Mouse (Mus musculus): Measurements from ENCODE around the gene Izumo1.

Gene Izumo1

DNA sequence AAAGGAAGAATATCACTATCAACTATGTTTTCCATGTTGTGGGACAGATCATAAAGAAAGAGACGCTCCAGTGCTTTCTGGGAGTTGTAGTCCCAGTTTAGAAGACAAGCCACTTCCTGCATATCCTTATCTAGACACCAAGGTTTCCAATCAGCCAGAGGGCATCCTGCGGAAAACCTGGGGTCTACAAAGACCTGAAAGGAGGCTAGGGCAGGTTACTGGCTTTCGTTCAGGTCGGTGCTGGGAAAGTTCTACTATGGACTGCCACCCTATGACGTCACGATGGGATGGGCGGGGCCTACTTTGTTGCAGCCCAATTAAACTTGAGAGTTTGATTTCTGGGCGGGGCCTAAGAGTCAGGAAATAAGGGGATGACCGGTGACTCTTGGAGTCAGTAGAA, at the start of gene Izumo1:
Gene Izumo1 (plus strand): TSS at position 369 of the 400 bp plus-strand sequence.
- no peak for DNase-seq

DNA sequence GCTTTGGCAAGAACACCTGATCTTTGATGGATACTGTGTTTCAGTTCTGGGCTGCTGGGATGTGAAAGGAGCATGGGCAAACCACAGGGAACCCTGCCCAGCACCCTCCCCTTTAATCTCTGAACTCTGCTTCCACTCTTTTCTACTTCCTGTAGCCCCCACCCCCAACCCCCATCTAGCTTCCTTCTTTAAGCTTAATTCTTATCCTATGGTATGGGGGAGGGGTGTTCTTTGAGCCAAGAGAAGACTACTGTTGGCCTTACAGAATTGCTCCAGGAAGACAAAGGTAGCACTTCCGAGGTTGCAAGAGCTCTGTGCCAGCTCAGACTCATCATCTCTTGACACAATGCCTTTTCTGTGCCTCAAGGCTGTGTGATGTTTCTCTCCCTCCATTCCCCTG, 49.6 kb upstream of the Izumo1 start:
- DNase-seq, result no peak

DNA sequence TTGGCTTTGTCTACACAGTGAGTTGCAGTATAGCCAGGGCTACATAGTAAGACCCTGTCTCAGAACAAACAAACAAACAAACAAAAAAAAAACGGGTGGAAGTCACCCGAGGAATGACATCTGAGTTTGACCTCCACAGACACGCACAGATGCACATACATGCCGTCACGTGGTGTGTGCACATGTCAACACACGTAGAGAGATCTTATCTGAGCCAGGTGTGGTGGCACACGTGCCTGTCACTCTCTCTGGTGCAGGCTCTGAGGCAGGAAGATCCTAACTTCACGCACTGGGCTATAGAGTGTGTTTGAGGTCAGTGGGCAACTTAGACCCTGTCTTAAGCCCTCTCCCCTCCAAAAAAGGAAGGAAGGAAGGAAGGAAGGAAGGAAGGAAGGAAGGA, 47.7 kb upstream of the Izumo1 start:
- DNase-seq, result no peak

DNA sequence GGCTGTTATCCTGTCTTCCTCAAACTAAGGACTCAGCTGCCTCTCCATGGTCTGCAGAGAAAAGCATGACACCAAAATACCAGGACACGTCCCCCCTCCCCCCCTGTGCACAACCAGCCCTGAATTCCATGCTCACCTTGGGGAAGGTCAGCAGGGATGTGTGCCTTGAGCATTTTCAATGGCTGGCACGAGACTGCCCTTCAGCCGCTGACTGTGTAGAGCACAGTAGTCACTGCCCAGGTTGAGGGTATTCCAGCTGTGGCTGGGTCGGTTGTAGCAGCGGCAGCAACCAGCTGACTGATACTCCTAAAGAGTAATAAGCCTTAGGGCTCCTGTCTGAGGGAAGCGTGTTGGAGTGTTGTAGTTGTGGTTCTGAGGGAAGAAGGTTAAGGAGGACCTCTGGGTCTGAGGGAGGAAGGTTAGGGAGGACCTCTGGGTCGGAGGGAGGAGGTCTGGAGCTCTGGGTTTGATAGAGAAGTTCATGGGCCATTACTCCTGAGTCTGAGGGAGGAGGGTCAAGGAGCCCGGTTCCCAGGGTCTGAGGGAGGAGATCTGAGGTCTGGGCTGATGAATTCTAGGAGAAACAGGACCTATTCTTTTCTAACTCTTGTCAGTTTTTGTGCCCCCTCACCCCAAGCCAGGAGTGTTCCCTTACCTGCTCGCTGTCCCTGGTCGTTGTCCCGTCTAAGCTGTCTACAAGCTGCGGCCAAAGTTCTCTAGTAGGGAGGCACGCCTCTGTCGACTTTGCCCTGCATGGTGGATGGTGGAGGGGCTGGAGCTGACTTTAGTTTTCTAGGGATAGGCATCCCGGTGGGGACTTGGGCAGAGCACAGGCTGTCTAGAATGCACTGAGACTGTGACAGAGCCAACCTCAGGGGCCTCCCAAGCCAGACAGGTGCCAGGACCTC, 46.9 kb upstream of the Izumo1 start:
- DNase-seq, result no peak

DNA sequence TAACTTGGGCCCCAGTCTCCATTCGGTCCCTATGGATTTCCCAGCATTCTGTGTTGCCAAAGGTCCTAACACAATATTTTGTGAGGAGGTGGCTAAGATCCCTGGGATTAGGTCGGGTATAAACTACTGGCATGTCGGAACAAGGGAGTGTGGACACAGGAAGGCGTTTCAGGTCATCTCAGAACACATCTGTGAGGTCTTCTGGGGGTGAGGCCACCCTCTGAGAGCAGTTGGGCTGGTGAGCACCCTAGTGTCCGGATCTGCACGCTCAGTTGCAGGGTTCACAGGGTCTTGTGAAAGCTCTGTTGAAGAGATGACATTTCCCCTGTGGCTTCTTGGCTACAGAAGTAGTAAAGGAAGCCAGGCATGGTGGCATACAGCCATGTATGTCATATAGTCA, 35.7 kb upstream of the Izumo1 start:
- no peak for DNase-seq

DNA sequence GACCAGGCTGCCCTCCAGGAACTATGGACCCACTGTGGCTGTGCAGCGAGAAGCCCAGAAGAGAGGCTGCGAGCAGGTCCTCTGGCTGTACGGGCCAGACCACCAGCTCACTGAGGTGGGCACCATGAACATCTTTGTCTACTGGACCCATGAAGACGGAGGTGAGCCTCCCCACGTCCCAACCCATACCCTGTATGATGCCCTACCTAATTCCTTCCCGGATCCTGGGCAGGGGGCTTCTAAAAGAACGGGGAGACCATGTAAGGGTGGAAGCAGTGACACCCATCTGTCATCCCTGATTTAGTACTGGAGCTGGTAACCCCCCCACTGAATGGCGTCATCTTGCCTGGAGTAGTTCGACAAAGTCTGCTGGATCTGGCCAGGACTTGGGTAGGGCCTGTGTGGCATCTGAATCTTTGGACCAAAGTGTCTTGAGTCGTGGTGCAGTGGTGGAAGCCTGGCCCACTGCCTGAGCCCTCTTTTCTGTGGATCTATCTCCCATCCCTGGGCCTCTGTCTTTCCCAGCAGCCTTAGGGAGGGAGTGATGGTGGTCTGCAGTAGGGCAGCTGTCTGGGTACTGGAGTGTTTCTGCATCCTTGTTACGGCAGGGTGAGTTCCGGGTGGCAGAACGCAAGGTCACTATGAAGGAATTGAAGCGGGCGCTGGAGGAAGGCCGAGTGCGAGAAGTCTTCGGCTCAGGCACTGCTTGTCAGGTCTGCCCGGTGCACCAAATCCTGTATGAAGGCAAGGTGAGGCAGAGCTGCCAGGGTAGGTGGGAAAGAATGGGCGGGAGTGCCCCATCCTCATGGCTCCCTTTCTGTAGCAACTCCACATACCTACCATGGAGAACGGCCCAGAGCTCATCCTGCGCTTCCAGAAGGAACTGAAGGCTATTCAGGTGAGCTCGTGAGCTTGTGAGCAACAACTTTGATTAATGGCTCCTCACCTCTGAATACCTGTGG, 33.7 kb upstream of the Izumo1 start:
- no peak for DNase-seq

DNA sequence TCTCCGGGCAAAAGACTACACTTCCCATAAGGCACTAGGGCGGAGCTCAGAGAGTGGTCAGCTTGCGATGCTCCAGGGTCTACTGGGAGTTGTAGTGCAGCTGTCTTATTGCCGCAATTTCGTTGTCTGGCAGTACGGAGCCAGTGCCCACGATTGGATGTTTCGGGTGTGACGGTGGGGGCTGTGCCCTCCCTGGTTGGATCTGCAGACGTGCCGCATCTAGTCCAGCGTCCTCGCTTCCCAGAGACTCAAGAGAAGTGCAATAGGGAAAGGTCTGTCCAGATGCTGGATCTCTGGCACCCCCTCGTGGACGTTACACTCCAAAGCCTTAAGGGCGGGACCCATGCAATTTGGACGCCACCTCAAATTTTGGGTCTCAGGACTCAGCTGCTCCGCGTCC, 32.4 kb upstream of the Izumo1 start:
- peak; percentile 93 for DNase-seq

DNA sequence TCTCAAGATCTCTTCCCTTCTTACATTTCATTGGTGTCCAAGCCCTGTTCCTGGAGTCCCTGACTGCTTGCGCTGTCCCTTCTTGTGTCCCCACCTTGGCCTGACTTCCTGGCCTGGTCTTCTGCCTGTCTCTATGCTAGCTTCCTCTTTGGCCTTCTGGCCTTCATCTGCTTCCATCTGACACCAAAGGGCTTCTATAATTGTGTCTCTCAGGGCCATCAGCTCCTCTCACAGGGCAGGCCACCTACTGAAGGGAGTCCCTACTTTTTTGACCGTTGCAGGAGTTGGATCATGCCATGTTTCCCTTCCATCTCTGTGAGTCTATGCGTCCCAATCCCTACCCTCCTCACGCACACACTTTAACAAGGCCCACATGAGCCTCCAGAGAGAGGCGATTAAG, 31.7 kb upstream of the Izumo1 start:
- DNase-seq, result no peak

DNA sequence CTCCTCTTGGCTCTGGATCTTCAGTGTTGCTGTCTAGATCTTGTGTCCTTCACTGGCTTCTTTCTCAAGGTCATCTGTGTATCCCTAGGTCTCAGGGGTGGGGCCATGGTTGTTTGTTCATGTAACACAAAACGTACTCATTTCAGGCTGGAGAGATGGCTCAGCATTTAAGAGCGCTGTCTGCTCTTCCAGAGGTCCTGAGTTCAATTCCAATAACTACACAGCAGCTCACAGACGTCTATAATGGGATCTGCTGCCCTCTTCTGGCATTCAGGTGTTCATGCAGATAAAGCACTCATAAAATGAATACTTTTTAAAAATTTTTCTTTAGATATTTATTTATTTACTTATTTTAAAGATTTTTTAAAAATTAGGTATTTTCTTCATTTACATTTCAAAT, 30.7 kb upstream of the Izumo1 start:
- DNase-seq, result no peak

DNA sequence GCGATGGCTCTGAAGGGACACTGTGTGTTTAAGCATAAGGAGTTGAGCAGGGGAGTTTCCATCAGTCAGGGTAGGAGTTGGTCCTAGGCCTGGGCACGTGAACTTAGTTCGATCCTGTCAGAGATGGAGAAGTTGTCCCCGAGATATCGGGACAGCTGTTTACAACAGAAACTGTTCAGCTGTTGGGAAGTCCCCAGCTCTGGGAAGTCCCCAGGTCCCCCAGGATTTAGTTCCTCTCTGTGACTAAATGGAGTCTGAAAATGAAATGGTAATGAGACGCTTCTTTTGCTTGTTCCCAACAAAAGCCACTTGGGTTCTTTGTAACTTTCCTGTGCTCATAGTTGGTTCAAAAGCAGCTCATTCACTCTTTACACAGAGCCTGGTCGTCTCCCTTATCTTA, 29.7 kb upstream of the Izumo1 start:
- DNase-seq, result no peak

DNA sequence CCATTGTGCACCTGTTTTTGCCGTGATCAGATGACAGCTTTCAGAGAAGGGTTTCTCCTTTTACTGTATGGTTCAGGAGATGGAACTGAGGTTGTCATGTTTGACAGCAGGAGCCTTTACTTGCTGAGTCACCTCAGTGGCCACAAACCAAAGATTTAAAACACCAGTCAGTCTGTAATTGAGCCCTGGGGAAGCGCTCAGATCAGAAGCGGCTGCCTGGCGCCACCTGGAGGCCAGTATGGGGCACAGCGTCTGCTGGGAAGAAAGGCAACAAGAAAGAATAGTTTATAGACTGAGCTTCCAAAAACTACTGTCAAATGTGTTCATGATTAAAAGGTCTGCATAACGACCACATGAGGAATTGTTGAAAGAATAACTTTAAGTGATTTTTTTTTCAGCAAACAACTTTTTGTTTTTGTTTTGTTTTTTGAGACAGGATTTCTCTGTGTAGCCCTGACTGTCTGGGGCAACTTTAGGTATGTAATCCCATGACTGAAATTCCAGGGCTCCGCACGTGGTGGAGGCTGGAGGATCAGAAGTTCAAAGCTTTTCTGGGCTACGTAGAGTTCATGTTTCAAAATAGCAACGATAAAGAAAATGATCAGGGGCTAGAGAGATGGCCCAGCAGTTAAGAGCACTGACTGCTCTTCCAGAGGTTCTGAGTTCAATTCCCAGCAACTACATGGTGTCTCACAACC, 28.3 kb upstream of the Izumo1 start:
- DNase-seq, result peak; percentile 67

DNA sequence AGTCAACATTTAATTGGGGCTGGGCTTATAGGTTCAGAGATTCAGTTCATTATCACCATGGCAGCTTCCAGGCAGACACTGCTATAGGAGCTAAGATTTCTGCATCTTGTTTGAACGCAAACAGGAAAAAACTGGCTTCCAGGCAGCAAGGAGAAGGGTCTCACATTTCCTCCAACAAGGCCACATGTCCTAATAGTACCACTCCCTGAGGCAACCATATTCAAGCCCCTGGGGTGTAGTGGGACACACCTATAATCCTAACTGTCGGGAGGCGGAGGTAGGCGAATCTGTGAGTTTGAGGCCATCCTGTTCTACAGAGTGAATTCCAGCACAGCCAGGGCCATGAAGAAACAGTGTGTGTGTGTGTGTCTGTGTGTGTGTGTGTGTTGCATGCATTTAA, 26.4 kb upstream of the Izumo1 start:
- DNase-seq, result no peak

DNA sequence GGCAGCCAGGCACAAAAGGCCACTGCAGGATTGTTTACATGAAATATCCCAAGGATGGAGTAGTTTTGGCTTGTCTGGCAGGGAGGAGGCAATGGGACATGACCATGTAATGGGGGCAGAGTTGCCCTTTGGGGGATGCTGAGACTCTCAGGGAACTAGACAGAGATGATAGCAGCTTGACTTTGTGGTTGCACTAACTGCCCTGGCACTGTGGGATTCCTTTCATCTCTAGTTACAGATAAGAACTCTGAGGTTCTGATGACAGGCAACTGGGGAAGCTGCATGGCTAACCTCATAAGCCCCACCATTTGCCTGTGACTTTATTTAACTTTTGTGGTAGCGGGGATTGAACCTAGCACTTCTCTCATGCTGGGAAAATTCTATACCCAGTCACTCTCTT, 25.5 kb upstream of the Izumo1 start:
- no peak for DNase-seq

DNA sequence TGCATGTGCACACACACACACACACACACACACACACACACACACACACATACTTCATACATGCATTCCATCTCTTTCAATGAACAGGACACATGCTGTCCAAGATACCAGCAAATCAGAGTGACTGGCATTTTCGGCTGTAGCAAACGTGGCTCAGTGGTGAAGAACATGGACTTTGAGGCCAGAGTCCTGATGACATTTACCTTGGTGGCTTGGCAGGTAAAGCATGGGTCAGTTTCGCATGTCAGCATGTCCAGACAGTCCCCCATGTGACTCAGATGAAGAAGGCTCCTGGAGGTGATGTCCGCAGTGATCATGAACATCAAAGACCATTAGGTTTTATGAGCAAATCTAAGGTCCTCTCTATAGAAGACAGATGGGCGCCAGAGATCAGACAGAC, 24.6 kb upstream of the Izumo1 start:
- DNase-seq, result no peak

DNA sequence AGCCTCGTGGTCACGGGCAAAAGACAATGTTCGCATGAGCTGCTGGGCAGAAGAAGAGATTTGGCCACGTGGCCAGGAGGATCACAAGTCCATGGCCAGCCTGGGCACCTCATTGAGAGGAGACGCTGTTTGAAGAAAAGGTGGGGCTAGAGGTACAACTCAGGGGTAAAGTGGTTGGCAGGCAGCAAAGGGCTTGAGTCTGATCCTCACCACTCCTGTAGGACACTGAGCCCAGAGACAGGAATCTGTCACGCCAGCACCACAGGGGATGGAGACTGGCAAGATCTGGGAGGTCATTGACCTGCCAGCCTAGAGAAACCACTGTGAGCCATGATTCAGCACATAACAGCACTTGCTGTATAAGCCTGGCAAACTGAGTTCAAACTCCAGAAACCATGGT, 24.1 kb upstream of the Izumo1 start:
- no peak for DNase-seq

DNA sequence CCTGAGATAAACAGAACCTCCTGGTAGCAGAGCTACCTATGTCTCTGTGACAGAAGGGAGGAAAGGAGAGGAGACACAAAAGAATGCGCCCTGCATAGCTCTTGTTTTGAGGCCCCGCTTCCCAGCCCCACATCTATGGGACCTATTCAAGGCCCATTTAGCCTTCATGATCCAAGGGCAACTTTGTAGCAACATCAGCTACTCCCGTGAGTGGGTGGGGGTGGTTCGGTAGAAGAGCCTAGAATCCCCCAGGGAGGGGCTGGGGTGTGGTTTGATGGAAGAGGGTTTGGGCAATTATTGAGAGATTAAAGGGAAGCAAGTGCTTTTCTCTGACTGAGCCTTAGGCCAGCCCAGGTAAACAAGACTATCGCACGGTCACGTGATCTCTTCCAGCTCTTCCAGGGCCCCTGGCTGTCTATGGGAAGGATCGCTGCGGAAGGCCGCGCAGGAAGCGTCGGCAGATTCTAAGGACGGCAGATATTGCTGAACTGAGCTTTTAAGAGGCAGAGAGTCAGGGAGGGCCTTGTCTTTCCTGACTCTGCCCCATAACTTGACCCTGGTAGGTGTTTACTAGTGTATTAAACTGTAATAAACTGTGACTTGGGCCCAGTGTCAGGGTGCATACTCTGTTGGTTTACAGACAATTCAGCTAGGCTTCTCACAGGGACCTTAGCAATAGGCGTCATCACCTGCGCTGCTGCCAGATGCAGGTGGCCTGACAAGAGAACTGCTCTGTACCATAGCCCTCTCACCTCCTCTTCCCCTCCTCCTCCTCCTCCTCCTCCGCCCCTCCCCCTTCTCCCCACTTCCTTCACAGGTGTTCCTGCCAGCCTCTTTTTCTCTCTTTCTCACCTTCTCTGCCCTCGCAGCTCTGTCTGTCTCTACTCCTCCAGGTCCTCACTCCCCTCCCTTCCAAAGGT, 22.4 kb upstream of the Izumo1 start:
- no peak for DNase-seq

DNA sequence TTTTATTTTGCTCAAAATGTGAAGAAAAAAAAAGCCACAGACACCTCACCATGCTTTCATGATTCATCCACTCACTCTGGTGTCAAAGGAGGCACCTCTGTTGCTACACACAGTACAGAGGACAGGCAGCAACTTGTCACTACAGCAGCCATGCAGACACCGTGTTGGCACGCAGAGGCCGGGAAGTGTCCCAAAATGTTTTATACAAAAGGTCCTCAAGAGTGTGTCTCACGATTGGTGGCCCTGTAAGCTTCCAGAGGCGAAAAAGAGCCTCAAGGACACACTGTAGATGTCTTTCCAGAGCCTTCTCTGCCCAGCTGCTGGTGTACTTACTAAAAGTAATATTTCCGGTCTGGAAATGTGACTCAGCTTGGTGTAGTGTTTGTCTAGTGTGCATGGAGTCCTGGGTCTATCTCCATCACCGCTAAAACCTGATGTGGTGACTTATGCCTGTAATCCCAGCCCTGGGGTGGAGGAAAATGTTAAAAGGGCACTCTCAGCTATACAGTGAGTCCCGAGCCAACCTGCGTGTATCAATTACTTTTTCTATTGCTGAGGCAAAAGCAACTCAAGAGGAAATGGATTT, 15.8 kb upstream of the Izumo1 start:
- no peak for DNase-seq

DNA sequence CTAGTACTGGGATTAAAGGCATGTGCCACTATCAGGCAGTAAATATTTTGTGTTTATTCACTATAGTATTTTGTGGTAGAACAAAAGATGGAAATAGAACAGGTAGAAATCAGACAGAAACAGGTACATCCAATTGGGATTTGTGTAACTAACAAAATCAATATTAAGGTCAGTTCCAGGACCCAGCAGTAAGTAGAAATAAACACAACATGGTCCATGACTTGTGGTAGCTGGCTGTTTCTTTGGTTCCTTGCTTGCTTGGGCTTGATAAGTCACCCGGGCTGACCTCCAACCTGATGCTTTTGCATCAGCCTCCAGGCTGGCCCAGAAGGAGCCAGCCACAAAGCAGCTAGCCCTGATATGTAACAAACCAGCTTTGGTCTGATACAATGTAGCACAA, 12.1 kb upstream of the Izumo1 start:
- no peak for DNase-seq

DNA sequence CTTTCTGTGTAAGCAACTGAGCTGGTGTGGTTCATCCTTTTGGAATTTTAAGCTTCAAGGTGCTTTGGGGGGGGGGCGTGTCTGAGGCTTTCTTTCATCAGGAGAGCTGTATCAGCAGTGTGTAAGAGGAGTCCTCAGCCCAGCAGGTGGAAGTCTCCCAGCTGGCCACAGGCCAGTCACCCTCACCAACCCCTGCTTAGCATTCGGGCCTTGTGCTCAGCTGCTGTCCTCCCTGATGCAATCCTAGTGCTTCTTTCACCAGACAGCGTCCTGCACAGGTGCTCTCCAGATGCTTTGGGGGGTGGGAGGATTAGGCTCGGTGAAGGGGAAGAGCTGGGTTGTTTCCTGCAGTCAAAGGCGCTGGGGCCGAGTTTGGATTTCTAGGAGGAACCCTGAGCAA, 5.3 kb upstream of the Izumo1 start:
- no peak for DNase-seq

DNA sequence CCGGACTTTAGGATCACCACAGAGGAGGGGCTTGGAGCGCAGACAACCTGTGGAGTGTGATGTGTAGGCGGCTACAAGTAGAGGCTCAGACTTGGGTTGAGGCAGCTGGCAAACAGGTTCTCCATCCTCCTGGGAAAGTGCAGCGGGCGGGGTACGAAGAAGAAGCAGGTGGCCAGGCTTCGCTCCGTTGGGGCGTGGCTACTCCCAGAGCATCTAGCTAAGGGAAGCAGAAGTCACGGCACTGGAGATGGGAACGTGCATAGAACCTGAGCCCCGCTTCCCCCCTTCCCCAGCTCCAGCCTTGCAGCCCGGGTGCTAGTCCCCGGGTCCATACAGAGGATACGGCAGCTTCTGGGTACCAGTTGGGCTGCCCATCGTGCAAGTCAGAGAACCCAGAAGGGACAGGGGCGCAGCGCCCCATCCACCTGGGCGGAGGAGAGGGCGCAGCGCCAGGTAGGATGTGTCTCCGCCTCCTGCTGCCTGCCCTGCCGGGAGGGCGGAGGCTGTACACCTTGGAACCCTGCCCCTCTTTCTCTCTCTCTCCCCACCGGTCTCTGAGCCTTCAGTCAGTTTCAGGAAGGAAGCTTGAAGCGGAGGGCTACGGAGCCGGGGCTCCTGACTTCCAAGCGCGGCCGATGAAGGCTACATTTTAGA, 4.4 kb upstream of the Izumo1 start, which contains the start of gene Fut1:
Gene Fut1 (plus strand): TSS at position 248 of the 654 bp plus-strand sequence.
- DNase-seq, result no peak

DNA sequence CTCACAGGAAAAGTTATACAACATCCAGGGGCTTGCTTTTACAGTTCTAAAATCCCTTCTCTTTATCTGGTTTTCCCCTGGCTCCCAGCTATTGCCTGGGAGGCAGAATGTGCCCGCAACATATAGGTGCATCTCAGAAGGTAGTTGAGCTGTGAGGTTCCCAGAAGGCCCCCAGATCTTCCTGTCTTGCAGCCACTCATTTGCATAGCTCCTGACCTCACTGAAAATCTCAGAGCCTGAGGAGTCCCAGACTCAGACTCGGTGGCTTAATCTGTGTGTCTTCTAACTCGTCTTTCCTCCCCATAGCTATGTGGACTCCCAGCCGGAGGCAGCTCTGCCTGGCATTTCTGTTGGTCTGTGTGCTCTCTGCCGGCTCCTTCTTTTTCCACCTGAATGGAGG, 3.3 kb upstream of the Izumo1 start:
- no peak for DNase-seq
